Mouse (Mus musculus): Measurements from ENCODE around the gene Scd2. TPM values are rescaled to one million over a fixed set of nuclear protein-coding genes. Genes with fewer than 3 reads are reported as not detected.
A peak's percentile ranks its signal among the peaks of the same experiment; 100 is the strongest.
"Not testable (repeated sequence)": the region's sequence is repeated elsewhere in the genome, so short reads cannot be mapped to it uniquely, and the experiment has no call there.

The Scd2 gene
- total RNA-seq, 2 experiments from 2014 or later, result 10.7 to 13.0 TPM

GRCm38 (mm10) chr19:44308611-44309246 is 15.3 kb downstream of the Scd2 start:
- DNase-seq, result no peak
- intact Hi-C loops (cut with DNase I), result no loop called here

- DNase-seq, result no peak
- intact Hi-C loops (cut with DNase I), result no loop called here
These were observed 16.1 kb downstream of the Scd2 start for GRCm38 (mm10) chr19:44309351-44310154.

GRCm38 (mm10) chr19:44310155-44310575 is 16.7 kb downstream of the Scd2 start:
- intact Hi-C loops (cut with DNase I), result not testable (repeated sequence)

GRCm38 (mm10) chr19:44310814-44311213 is 17.3 kb downstream of the Scd2 start:
- no peak for DNase-seq
- intact Hi-C loops (cut with DNase I), result no loop called here

More at GRCm38 (mm10) chr19:44310155-44310575, 16.7 kb downstream of the Scd2 start:
- not testable (repeated sequence) for DNase-seq

GRCm38 (mm10) chr19:44311306-44312006 is 18.0 kb downstream of the Scd2 start:
- no peak for DNase-seq
- intact Hi-C loops (cut with DNase I), result no loop called here

GRCm38 (mm10) chr19:44312007-44312360 is 18.5 kb downstream of the Scd2 start:
- DNase-seq, result no peak
- intact Hi-C loops (cut with DNase I), result no loop called here

- intact Hi-C loops (cut with DNase I), result no loop called here
- DNase-seq, result no peak
These were observed 19.6 kb downstream of the Scd2 start for GRCm38 (mm10) chr19:44313066-44313465.

GRCm38 (mm10) chr19:44314327-44314759 is 20.9 kb downstream of the Scd2 start:
- intact Hi-C loops (cut with DNase I), result no loop called here
- peak; percentile 84 to 88 for DNase-seq

- intact Hi-C loops (cut with DNase I), result no loop called here
- DNase-seq, result peak; percentile 62 to 67
These were observed 21.5 kb downstream of the Scd2 start for GRCm38 (mm10) chr19:44314871-44315414.

GRCm38 (mm10) chr19:44316752-44317315 is 23.4 kb downstream of the Scd2 start:
- intact Hi-C loops (cut with DNase I), result no loop called here
- DNase-seq, result no peak

GRCm38 (mm10) chr19:44317391-44317790 is 23.9 kb downstream of the Scd2 start:
- intact Hi-C loops (cut with DNase I), result no loop called here
- DNase-seq, result no peak

GRCm38 (mm10) chr19:44318545-44318944 is 25.1 kb downstream of the Scd2 start:
- no peak for DNase-seq

GRCm38 (mm10) chr19:44320316-44320715 is 26.8 kb downstream of the Scd2 start:
- no peak for DNase-seq
- intact Hi-C loops (cut with DNase I), result no loop called here

More at GRCm38 (mm10) chr19:44318545-44318944, 25.1 kb downstream of the Scd2 start:
- intact Hi-C loops (cut with DNase I), result no loop called here

- intact Hi-C loops (cut with DNase I), result no loop called here
- no peak for DNase-seq
These were observed 27.7 kb downstream of the Scd2 start for GRCm38 (mm10) chr19:44321201-44321600.

- intact Hi-C loops (cut with DNase I), result no loop called here
- DNase-seq, result no peak
These were observed 28.2 kb downstream of the Scd2 start for GRCm38 (mm10) chr19:44321631-44322030.

- intact Hi-C loops (cut with DNase I), result no loop called here
- DNase-seq, result no peak
These were observed 36.1 kb downstream of the Scd2 start for GRCm38 (mm10) chr19:44329566-44329965.

GRCm38 (mm10) chr19:44331128-44331527 is 37.7 kb downstream of the Scd2 start:
- DNase-seq; intact Hi-C loops (cut with DNase I): not testable (repeated sequence)

- intact Hi-C loops (cut with DNase I), result no loop called here
These were observed 38.4 kb downstream of the Scd2 start for GRCm38 (mm10) chr19:44331911-44332310.

GRCm38 (mm10) chr19:44332326-44332725 is 38.9 kb downstream of the Scd2 start:
- intact Hi-C loops (cut with DNase I), result no loop called here
- no peak for DNase-seq

More at GRCm38 (mm10) chr19:44331911-44332310, 38.4 kb downstream of the Scd2 start:
- no peak for DNase-seq

- peak; percentile 12 to 24 for DNase-seq
- intact Hi-C loops (cut with DNase I), result no loop called here
These were observed 39.6 kb downstream of the Scd2 start, which contains the start of gene Scd4 for GRCm38 (mm10) chr19:44332833-44333623. Gene Scd4 (plus strand): TSS chr19:44333092.

Measured in heart, postnatal 36 days (tissue).